Mouse (Mus musculus): ENCODE measurements around the gene Vmn2r106.

Gene Vmn2r106

DNA sequence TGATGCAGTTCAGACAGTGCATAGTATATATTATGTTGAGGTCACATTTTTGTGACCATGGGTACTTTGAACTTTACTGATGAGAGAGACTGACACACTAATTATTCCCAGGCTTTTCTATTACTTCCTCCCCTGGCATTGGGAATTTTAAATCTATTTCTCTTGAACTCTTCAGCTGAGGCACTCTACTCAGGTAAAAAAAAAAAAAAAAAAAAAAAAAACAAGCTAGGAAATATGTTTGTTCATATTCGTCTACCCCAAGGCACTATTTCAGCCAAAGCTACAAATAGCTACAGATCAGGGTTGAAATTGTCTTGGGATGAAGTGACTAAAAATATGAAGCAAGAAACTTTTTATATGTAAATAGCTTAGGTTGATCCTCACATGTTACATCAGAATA lies at the start of gene Vmn2r106:
Vmn2r106 (minus strand) TSS at position 101 of the 400 bp plus-strand sequence.
- DNase-seq: no peak

DNA sequence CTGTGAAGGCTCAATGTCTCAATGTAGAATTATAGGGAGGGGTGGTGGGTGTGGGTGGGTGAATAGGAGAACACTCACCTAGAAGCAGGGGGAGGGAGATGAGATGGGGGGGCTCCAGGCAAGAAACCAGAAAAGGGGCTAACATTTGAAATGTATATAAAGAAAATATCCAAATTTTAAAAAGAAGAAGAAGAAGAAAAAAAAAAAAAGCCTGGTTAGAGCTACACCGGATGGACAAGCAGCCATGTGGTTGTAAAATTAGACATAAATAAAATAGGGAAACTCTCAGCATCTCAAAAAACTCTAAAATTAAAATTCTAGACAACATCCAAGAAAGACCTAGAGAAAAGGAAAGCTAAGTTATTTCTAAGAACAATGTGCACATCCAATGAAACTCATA lies 20.4 kb upstream of the Vmn2r106 start:
- no peak for DNase-seq

DNA sequence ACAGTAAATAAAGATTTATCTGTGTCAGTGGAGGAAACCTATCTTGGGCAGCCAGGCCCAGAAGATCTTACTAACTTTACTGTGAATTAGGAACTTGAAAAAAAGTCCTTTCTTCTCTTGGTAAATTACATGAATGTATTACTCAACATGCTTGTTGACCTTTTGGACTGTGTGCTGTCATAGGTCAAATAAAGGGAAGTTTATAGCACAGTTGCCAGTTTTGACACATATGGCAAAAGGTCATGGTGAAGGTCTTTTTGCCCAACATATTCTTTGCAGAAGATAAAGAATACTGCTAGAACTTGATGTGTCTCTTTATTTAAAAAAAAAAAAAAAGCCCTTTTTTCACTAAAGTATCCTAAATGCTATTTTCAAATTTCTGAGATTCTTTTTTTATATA lies 1.6 kb upstream of the Vmn2r106 start:
- DNase-seq: no peak

DNA sequence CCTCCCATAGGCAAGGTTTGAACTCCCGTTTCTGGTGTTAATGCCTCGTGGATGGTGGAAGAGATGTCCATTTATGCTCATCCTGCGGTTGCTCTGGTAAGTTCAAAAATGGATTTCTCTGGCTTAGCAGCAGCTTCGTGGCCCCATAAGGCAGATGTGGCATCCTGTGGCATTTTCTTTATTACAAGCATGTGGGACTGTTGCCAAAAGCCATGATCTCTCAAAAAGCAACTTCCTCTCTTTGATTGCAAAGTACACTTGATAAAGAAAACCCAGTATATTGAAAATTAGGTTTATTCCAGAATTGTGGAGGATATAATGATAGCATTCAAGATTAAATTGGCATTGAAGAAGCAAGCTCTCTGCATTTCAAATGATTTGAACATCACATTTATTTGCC lies 29.8 kb downstream of the Vmn2r106 start:
- no peak for DNase-seq

DNA sequence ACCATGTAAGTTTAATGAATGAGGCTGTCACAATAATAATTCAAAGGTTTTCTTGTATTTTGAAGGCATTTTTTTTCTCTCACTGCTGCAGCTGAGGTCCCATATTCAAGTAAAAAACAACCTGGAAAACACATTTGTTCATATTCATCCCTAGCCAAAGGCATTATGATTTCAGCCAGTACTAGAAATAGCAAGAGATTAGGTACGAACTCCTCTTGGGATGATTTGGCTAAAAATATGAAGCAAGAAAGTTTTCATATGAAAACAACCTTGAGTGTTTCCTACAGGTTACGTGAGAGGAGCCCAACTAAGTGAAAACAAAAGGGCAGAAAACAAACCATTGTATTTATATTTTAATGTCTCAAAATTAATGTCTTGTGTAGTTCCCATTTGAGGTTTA lies 50.4 kb downstream of the Vmn2r106 start, which contains the start of gene Vmn2r105:
Vmn2r105 (minus strand) TSS at position 101 of the 400 bp plus-strand sequence.
- DNase-seq: no peak

All from B cell, adult 2 months (primary cell).